Mouse (Mus musculus): ENCODE data around the gene Smco2. TPM values are rescaled to one million over a fixed set of nuclear protein-coding genes. Genes with fewer than 3 reads are reported as not detected.

Smco2 gene
- polyA plus RNA-seq, 1 experiment from 2014 or later = not detected

GRCm38 (mm10) chr6:146865701-146866100, 15.8 kb downstream of the Smco2 start:
- no peak overlapping the region for H3K4me2 ChIP-seq
- H3K36me3 ChIP-seq (replicated peaks) = no peaks in the 10 kb centered on the region
- no peaks in the 10 kb centered on the region for H3K27me3 ChIP-seq (replicated peaks)
- H3K4me1 ChIP-seq = no peaks in the 10 kb centered on the region
- no peak overlapping the region for H3K9ac ChIP-seq
- H3K4me3 ChIP-seq = no peak overlapping the region
- WGBS = 79% methylated on average over 4 of the region's 4 CpGs
- H3K27ac ChIP-seq = no peak overlapping the region
- H3K9me3 ChIP-seq = no peaks in the 10 kb centered on the region
- no peak for ATAC-seq (replicated peaks)

- Histone ChIP-seq H3K27me3 (replicated peaks) (peaks cover 4% of the 10 kb centered on the region; the same call in 1 of the 2 replicates), H3K4me1 (no peaks in the 10 kb centered on the region), H3K9me3 (no peaks in the 10 kb centered on the region), H3K36me3 (replicated peaks) (no peaks in the 10 kb centered on the region), H3K4me3 (no peak overlapping the region), H3K27ac (no peak overlapping the region), H3K4me2 (no peak overlapping the region), H3K9ac (no peak overlapping the region)
- 91% methylated on average over 4 of the region's 4 CpGs for WGBS
- no peak for ATAC-seq (replicated peaks)
These were observed 22.1 kb downstream of the Smco2 start for GRCm38 (mm10) chr6:146871975-146872374.

- Histone ChIP-seq H3K9me3 (no peaks in the 10 kb centered on the region), H3K4me1 (no peaks in the 10 kb centered on the region), H3K36me3 (replicated peaks) (no peaks in the 10 kb centered on the region), H3K27me3 (replicated peaks) (peaks cover 4% of the 10 kb centered on the region; the same call in 1 of the 2 replicates), H3K27ac (no peak overlapping the region), H3K4me3 (no peak overlapping the region), H3K9ac (no peak overlapping the region), H3K4me2 (no peak overlapping the region)
- ATAC-seq (replicated peaks) = no peak
- 67% methylated on average over 6 of the region's 6 CpGs for WGBS
These were observed 24.5 kb downstream of the Smco2 start for GRCm38 (mm10) chr6:146874415-146874814.

GRCm38 (mm10) chr6:146876820-146877219, 26.9 kb downstream of the Smco2 start:
- Histone ChIP-seq H3K4me3 (no peak overlapping the region), H3K4me1 (no peaks in the 10 kb centered on the region), H3K4me2 (no peak overlapping the region), H3K27me3 (replicated peaks) (no peaks in the 10 kb centered on the region), H3K36me3 (replicated peaks) (no peaks in the 10 kb centered on the region), H3K27ac (no peak overlapping the region), H3K9me3 (no peaks in the 10 kb centered on the region), H3K9ac (no peak overlapping the region)
- no peak for ATAC-seq (replicated peaks)
- 94% methylated on average over 2 of the region's 2 CpGs for WGBS

- ATAC-seq (replicated peaks) = no peak
- Histone ChIP-seq H3K4me1 (no peaks in the 10 kb centered on the region), H3K4me3 (no peak overlapping the region), H3K36me3 (replicated peaks) (no peaks in the 10 kb centered on the region), H3K9me3 (no peaks in the 10 kb centered on the region), H3K9ac (no peak overlapping the region), H3K27me3 (replicated peaks) (no peaks in the 10 kb centered on the region), H3K4me2 (no peak overlapping the region), H3K27ac (no peak overlapping the region)
- 88% methylated on average over 12 of the region's 12 CpGs for WGBS
These were observed 27.6 kb downstream of the Smco2 start for GRCm38 (mm10) chr6:146877425-146878045.

GRCm38 (mm10) chr6:146878926-146879325, 29.0 kb downstream of the Smco2 start:
- Histone ChIP-seq H3K4me2 (no peak overlapping the region), H3K9ac (no peak overlapping the region), H3K27ac (no peak overlapping the region), H3K9me3 (no peaks in the 10 kb centered on the region), H3K4me3 (no peak overlapping the region), H3K27me3 (replicated peaks) (no peaks in the 10 kb centered on the region), H3K36me3 (replicated peaks) (no peaks in the 10 kb centered on the region), H3K4me1 (no peaks in the 10 kb centered on the region)
- WGBS = 54% methylated on average over 10 of the region's 10 CpGs
- no peak for ATAC-seq (replicated peaks)

DNA sequence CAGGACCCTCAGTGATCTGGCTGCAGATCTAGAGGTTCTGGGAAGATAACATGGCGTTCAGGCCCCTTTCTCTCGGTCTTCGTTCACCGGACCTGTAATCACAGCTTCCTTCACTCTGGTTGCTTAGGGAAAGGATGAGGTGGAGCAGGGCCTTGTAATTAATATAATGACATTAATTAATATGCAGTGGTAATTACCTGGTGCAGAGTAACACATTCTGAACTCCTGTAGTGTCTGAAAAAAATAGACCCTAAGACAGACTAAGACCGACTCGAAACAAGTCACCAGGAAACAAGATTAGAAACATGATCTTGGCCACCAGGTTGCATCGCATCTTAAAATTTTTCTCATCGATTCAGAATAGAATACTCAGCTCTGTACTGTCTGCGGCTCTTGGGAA, 30.0 kb downstream of the Smco2 start:
- WGBS = 88% methylated on average over 9 of the region's 9 CpGs
- Histone ChIP-seq H3K4me2 (no peak overlapping the region), H3K27ac (no peak overlapping the region), H3K27me3 (replicated peaks) (no peaks in the 10 kb centered on the region), H3K36me3 (replicated peaks) (no peaks in the 10 kb centered on the region), H3K4me3 (no peak overlapping the region), H3K9me3 (no peaks in the 10 kb centered on the region), H3K9ac (no peak overlapping the region), H3K4me1 (no peaks in the 10 kb centered on the region)
- no peak for ATAC-seq (replicated peaks)

- Histone ChIP-seq H3K4me3 (no peak overlapping the region), H3K9ac (no peak overlapping the region), H3K36me3 (replicated peaks) (no peaks in the 10 kb centered on the region), H3K9me3 (no peaks in the 10 kb centered on the region), H3K27ac (no peak overlapping the region), H3K27me3 (replicated peaks) (no peaks in the 10 kb centered on the region), H3K4me1 (no peaks in the 10 kb centered on the region), H3K4me2 (no peak overlapping the region)
- ATAC-seq (replicated peaks) = no peak
- WGBS = 85% methylated on average over 4 of the region's 4 CpGs
These were observed 30.4 kb downstream of the Smco2 start for GRCm38 (mm10) chr6:146880296-146880695.

DNA sequence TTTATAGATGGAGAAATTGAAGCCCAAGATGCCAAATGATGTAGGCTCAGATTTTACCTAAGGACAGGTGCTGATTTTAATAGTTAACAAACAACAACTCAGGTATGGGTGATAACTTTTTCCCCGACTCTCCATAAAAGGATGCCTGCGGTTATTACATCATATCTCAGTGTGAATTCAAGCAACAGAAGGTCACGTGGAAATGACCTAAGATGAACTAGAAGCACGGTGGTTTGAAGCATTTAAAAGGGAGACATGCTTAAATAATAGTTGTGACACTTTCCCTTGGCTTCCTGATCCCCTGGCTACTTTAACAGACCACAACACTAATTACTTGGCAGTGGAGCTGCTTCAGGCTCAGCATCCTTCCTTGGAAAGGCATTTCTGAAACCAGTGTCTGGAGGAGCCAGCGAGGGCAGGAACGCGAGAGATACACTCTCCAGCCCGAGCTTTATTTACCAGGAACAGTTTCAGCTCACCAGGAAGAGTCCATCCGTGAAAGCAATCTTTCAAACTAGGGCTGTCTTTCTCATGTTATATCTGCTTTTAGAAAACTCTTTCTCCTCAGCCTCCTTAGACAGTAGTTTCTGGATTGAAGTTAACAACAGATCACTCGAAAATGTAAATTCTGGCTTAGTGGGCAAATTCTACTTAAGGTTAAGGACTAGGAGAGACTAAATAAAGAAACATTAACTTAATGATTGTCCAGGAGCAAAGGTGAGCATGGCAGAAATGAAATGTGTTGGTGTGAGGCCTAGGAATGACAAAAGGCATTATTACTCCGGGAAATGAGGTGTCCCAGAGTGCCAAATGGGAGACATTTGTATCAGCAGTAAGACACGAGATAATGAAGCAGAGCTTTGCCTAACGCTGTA, 32.2 kb downstream of the Smco2 start:
- H3K4me2 ChIP-seq = no peak overlapping the region
- H3K27ac ChIP-seq = no peak overlapping the region
- no peak for ATAC-seq (replicated peaks)
- H3K36me3 ChIP-seq (replicated peaks) = no peaks in the 10 kb centered on the region
- H3K4me1 ChIP-seq = 0 out of 2 replicates have a peak, but pooled peaks cover 6% of the 10 kb centered on the region
- WGBS = 70% methylated on average over 13 of the region's 13 CpGs
- H3K4me3 ChIP-seq = no peak overlapping the region
- H3K27me3 ChIP-seq (replicated peaks) = no peaks in the 10 kb centered on the region
- H3K9me3 ChIP-seq = no peaks in the 10 kb centered on the region
- no peak overlapping the region for H3K9ac ChIP-seq

DNA sequence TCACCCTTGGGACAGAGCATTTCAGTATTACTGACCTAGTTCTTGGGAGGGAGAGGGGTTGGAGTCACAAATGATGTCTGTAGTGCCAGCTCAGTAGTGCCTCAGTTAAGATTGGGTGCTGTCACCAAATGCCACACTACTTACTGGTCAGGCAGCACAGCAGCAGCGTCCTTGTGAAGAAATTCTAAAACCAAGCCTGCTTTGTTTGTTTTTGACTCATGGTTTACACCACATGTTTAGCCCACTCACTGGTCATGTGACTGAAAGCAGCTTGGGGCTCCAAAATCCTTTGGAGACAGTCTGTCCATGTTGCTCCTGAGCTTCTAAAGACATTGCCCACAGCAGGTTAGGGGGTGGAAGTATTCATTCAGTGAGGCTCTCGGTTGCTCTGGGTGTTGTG, 33.5 kb downstream of the Smco2 start:
- Histone ChIP-seq H3K4me2 (no peak overlapping the region), H3K27me3 (replicated peaks) (no peaks in the 10 kb centered on the region), H3K9me3 (no peaks in the 10 kb centered on the region), H3K27ac (no peak overlapping the region), H3K4me1 (peaks cover 10% of the 10 kb centered on the region; the same call in 1 of the 2 replicates), H3K9ac (no peak overlapping the region), H3K36me3 (replicated peaks) (no peaks in the 10 kb centered on the region), H3K4me3 (no peak overlapping the region)
- WGBS = 68% methylated on average over 2 of the region's 2 CpGs
- ATAC-seq (replicated peaks) = no peak

DNA sequence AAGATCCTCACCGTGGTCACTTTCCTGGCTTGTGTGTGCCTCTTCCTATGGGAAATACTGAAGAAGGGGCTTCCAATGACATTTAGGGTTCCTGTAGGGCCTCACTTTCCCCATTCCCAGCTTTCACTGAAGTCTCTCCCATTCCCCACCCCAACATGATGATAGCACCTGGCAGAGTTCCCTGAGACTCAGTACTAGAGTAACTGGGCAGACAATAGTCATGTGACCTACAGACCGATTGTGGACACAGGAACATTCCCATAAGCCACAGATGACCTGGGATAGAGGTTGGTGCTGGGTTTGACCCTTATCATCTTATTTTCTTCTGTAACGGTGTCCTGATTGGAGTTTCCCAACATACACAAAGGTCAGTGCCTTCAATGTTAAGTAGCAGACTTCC, 34.3 kb downstream of the Smco2 start:
- H3K36me3 ChIP-seq (replicated peaks) = no peaks in the 10 kb centered on the region
- peaks cover 14% of the 10 kb centered on the region; the same call in 1 of the 2 replicates for H3K4me1 ChIP-seq
- H3K27me3 ChIP-seq (replicated peaks) = no peaks in the 10 kb centered on the region
- no peaks in the 10 kb centered on the region for H3K9me3 ChIP-seq
- H3K27ac ChIP-seq = no peak overlapping the region
- no peak overlapping the region for H3K4me3 ChIP-seq
- H3K4me2 ChIP-seq = no peak overlapping the region
- ATAC-seq (replicated peaks) = no peak
- 88% methylated on average over 3 of the region's 3 CpGs for WGBS
- H3K9ac ChIP-seq = no peak overlapping the region

DNA sequence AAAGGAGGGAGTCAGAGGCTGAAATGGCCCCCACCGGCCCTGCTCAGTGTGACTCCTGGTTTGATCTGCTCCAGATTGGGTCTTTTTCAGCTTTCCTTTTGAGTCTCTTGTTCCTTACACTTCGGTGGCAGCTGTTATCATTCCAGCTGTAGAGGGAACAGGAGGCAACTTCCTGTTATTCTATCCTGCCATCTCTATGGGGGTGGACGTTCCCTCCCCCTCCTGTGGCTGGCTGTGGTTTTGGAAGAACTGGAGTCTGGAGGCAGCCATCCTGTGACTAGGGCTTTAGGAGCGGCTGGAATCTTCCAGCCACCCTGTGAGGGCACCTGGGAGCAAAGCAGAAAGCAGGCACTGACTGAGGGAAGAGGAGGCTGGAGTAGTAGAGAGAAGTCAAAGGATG, 34.9 kb downstream of the Smco2 start:
- Histone ChIP-seq H3K27me3 (replicated peaks) (no peaks in the 10 kb centered on the region), H3K4me1 (peaks cover 14% of the 10 kb centered on the region; the same call in 1 of the 2 replicates), H3K4me3 (no peak overlapping the region), H3K27ac (no peak overlapping the region), H3K4me2 (no peak overlapping the region), H3K9ac (no peak overlapping the region), H3K9me3 (no peaks in the 10 kb centered on the region), H3K36me3 (replicated peaks) (no peaks in the 10 kb centered on the region)
- no peak for ATAC-seq (replicated peaks)
- 53% methylated on average over 4 of the region's 4 CpGs for WGBS

All from midbrain, embryonic 15.5 days (tissue).